Mouse (Mus musculus): Measurements from ENCODE around the gene Rab31. TPM values are rescaled to one million over a fixed set of nuclear protein-coding genes. Genes with fewer than 3 reads are reported as not detected.
A peak's percentile ranks its signal among the peaks of the same experiment; 100 is the strongest.

Rab31 gene
- total and polyA plus RNA-seq, 2 experiments from 2014 or later = 79.3 to 92.8 TPM

DNA sequence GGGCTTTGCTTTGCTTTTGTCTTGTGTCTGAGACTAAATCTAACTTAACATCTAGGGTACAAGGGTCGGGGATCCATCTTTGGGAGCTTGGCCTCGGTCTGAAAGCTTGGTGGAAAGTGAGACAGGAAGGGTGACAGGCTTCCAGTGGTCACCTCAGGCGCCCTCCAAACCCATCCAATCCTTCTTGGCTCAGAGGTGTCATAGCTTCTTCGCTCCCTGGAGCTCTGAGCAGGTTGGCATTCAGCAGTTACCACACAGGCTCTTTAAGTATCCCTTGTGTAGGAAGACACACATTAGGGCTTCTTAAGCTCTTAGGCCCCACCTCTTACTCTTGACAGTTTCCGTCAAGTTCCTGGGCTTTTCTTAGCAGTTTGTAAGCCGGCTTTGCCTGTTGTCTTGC is 17.0 kb upstream of the Rab31 start:
- H3K4me2 ChIP-seq (ENCODE audit: low read depth) = no peak overlapping the region
- WGBS = 93% methylated on average over 6 of the region's 6 CpGs
- H3K4me1 ChIP-seq (ENCODE audit: insufficient read depth) = peaks cover 6% of the 10 kb centered on the region
- no peak for DNase-seq
- H3K4me3 ChIP-seq (ENCODE audit: low read depth, low read length) = no peak overlapping the region
- TF ChIP-seq CTCF (IDR thresholded peaks at IDR 0.05; ENCODE audit: low read depth) = no peak
- ATAC-seq = no peak
- H3K36me3 ChIP-seq (ENCODE audit: insufficient read depth) = no peaks in the 10 kb centered on the region; the same call in 1 of the 2 replicates
- H3K9me3 ChIP-seq (ENCODE audit: low read length) = no peaks in the 10 kb centered on the region
- H3K9ac ChIP-seq = no peak overlapping the region
- H3K27me3 ChIP-seq (ENCODE audit: insufficient read depth, low read length) = no peaks in the 10 kb centered on the region
- H3K27ac ChIP-seq (ENCODE audit: low read depth, low read length) = no peak overlapping the region

DNA sequence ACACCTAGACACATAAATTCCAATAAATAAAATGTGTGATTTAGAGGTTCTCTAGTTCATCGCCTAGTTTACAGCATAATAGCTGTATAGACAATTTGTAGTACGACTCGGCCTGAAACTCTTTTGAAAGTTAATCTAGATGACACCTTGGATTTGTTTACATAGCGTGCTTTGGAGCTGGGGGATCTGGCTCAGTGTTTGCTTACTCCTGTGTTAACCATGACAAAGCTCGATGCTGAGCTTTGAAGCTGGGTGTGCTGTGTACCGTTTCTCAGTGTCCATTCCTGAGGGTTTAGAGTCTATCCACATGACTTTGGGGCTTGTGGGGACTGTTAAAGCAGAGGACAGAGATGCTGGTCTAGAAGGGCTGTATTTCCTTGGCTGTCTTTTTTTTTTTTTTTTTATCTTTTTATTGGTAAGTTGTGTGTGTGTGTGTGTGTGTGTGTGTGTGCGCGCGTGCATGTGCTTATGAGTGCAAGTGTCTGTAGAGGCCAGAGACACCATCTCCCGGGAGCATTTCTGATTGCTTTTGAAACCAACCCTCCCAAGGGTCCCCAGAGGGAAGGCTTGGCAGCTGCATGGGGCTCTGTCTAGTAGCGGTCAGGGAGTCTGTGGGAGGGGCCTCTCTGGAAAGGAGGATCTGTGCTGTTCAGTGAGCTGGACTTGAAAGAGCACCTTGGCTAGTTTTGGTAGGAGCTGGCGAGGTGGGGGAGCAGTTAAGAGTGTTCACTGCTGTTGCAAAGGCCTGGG is 16.2 kb upstream of the Rab31 start:
- H3K4me2 ChIP-seq (ENCODE audit: low read depth) = no peak overlapping the region
- no peak for TF ChIP-seq CTCF (IDR thresholded peaks at IDR 0.05; ENCODE audit: low read depth)
- no peak overlapping the region for H3K4me3 ChIP-seq (ENCODE audit: low read depth, low read length)
- no peak overlapping the region for H3K9ac ChIP-seq
- peaks cover 9% of the 10 kb centered on the region for H3K4me1 ChIP-seq (ENCODE audit: insufficient read depth)
- WGBS = 80% methylated on average over 12 of the region's 12 CpGs
- ATAC-seq (no peak), DNase-seq (no peak)
- no peaks in the 10 kb centered on the region for H3K9me3 ChIP-seq (ENCODE audit: low read length)
- no peaks in the 10 kb centered on the region for H3K27me3 ChIP-seq (ENCODE audit: insufficient read depth, low read length)
- no peak overlapping the region for H3K27ac ChIP-seq (ENCODE audit: low read depth, low read length)
- no peaks in the 10 kb centered on the region for H3K36me3 ChIP-seq (ENCODE audit: insufficient read depth)

- WGBS = 96% methylated on average over 4 of the region's 4 CpGs
- no peak for DNase-seq
- H3K9me3 ChIP-seq (ENCODE audit: low read length) = no peaks in the 10 kb centered on the region
- H3K4me3 ChIP-seq (ENCODE audit: low read depth, low read length) = no peak overlapping the region
- no peaks in the 10 kb centered on the region for H3K36me3 ChIP-seq (ENCODE audit: insufficient read depth)
- no peak for ATAC-seq
- no peak for TF ChIP-seq CTCF (IDR thresholded peaks at IDR 0.05; ENCODE audit: low read depth)
- H3K9ac ChIP-seq = no peak overlapping the region
- peaks cover 9% of the 10 kb centered on the region for H3K4me1 ChIP-seq (ENCODE audit: insufficient read depth)
- no peaks in the 10 kb centered on the region for H3K27me3 ChIP-seq (ENCODE audit: insufficient read depth, low read length)
- no peak overlapping the region for H3K4me2 ChIP-seq (ENCODE audit: low read depth)
- no peak overlapping the region for H3K27ac ChIP-seq (ENCODE audit: low read depth, low read length)
Measured at GRCm38 (mm10) chr17:65787261-65787660, 14.7 kb upstream of the Rab31 start.

GRCm38 (mm10) chr17:65786225-65786624 is 13.7 kb upstream of the Rab31 start:
- Histone ChIP-seq H3K4me3 (ENCODE audit: low read depth, low read length) (no peak overlapping the region), H3K36me3 (ENCODE audit: insufficient read depth) (no peaks in the 10 kb centered on the region), H3K9ac (no peak overlapping the region), H3K4me2 (ENCODE audit: low read depth) (no peak overlapping the region), H3K27me3 (ENCODE audit: insufficient read depth, low read length) (no peaks in the 10 kb centered on the region), H3K9me3 (ENCODE audit: low read length) (no peaks in the 10 kb centered on the region), H3K4me1 (ENCODE audit: insufficient read depth) (peaks cover 9% of the 10 kb centered on the region), H3K27ac (ENCODE audit: low read depth, low read length) (no peak overlapping the region)
- DNase-seq (no peak), ATAC-seq (no peak)
- no peak; the same call in 1 of the 2 replicates for TF ChIP-seq CTCF (IDR thresholded peaks at IDR 0.05; ENCODE audit: low read depth)
- 82% methylated on average over 7 of the region's 7 CpGs for WGBS

DNA sequence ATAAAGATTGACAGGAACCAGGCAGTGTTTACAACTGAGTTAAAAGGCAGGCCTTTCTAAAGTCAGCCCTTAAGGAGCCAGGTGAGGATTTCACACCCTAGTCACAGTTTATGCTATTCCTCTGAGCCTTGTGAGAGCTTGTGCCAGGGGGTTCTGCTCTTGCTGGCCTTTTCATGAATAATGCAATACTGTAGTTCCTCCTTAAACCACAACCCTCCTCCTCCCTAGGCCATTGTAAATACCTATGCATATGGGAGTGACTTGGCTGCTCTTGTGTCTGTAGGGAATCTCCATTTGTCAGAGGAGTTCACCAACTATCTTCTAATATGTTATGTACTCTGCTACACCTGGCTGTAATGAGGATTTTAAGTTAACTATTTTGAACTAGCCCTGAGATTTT is 13.2 kb upstream of the Rab31 start:
- DNase-seq (no peak), ATAC-seq (no peak)
- Histone ChIP-seq H3K9ac (no peak overlapping the region), H3K36me3 (ENCODE audit: insufficient read depth) (no peaks in the 10 kb centered on the region), H3K27me3 (ENCODE audit: insufficient read depth, low read length) (no peaks in the 10 kb centered on the region), H3K9me3 (ENCODE audit: low read length) (no peaks in the 10 kb centered on the region), H3K27ac (ENCODE audit: low read depth, low read length) (no peak overlapping the region), H3K4me3 (ENCODE audit: low read depth, low read length) (no peak overlapping the region), H3K4me1 (ENCODE audit: insufficient read depth) (peaks cover 9% of the 10 kb centered on the region), H3K4me2 (ENCODE audit: low read depth) (no peak overlapping the region)
- no peak for TF ChIP-seq CTCF (IDR thresholded peaks at IDR 0.05; ENCODE audit: low read depth)

- no peak overlapping the region; the same call in 1 of the 2 replicates for H3K9ac ChIP-seq
- 66% methylated on average over 8 of the region's 8 CpGs for WGBS
- no peaks in the 10 kb centered on the region for H3K27me3 ChIP-seq (ENCODE audit: insufficient read depth, low read length)
- H3K9me3 ChIP-seq (ENCODE audit: low read length) = no peaks in the 10 kb centered on the region
- peak overlapping the region; percentile 55 for H3K4me2 ChIP-seq (ENCODE audit: low read depth)
- DNase-seq (no peak), ATAC-seq (no peak)
- H3K27ac ChIP-seq (ENCODE audit: low read depth, low read length) = no peak overlapping the region
- peaks cover 9% of the 10 kb centered on the region for H3K4me1 ChIP-seq (ENCODE audit: insufficient read depth)
- no peaks in the 10 kb centered on the region for H3K36me3 ChIP-seq (ENCODE audit: insufficient read depth)
- peak overlapping the region; percentile 95 for H3K4me3 ChIP-seq (ENCODE audit: low read depth, low read length)
- no peak for TF ChIP-seq CTCF (IDR thresholded peaks at IDR 0.05; ENCODE audit: low read depth)
Measured at GRCm38 (mm10) chr17:65784610-65785140, 12.1 kb upstream of the Rab31 start.
